Mouse (Mus musculus): ENCODE data around the gene Tbpl1. TPM values are rescaled to one million over a fixed set of nuclear protein-coding genes. Genes with fewer than 3 reads are reported as not detected.

Gene Tbpl1
- polyA plus RNA-seq (2015; fragmentation: Nextera tagmentation; extraction: Ambion mirVana), result 28.7 and 34.0 TPM in 2 replicates

DNA sequence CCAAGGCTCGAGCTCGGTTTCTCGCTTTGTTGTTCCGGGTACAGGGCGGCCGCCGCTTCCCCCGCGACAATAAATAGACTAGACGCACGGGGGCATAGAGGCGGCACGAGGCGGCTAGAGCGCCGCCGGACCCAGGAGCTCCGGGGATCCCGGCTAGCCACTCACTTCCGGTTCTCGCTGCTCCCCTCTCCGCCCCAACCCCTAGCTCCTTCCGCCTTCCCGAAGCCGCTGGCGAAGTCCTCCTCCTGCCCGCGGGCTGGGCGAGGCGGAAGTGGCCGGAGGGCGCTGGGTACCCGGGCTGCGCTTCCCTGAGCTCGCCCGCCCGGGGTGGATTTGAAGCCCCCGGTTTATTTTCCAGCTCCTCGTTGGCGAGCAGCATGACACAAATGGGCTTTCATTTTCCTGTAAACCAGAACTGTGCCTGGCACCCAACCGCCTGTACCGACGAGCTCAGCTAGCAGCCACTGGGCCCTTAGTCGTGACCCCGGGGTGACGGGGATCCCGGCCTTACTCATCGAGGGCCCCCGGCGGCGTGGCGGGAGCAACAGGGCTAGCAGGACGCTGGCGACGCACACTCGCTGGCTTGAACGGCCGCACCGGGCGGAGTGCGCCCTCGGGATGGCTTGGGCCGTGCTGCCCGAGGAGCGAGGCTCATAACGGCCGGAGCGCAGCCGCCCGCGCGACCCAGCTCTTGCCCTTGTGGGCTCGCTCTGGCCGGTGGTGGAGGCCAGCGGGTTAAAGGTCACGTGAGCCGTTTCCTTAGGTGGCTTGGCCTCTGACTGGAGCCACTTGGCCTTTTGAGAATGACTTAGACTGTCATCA is at the start of gene Tbpl1:
Tbpl1 (minus strand) TSS at position 667 of the 822 bp plus-strand sequence.

Small RNA genes within 50 kb of the gene (microRNA-seq; reads per million reads assigned to microRNA genes)
- not detected for gene Mir7663

Other genes with a start within 250 kb of the Tbpl1 start
- gene Slc2a12, start 86.9 kb downstream of the Tbpl1 start, polyA plus RNA-seq (2015; fragmentation: Nextera tagmentation; extraction: Ambion mirVana), result 2.0 and 2.2 TPM in 2 replicates
- gene Tcf21, start 88.2 kb upstream of the Tbpl1 start, polyA plus RNA-seq (2015; fragmentation: Nextera tagmentation; extraction: Ambion mirVana), result 189 and 202 TPM in 2 replicates